Mouse (Mus musculus): ENCODE data around the gene 2200002D01Rik. TPM values are rescaled to one million over a fixed set of nuclear protein-coding genes. Genes with fewer than 3 reads are reported as not detected.
"Not testable (repeated sequence)": the region's sequence is repeated elsewhere in the genome, so short reads cannot be mapped to it uniquely, and the experiment has no call there.

Gene 2200002D01Rik
- total RNA-seq, 2 experiments from 2014 or later: 0.80 TPM; not detected in 1

DNA sequence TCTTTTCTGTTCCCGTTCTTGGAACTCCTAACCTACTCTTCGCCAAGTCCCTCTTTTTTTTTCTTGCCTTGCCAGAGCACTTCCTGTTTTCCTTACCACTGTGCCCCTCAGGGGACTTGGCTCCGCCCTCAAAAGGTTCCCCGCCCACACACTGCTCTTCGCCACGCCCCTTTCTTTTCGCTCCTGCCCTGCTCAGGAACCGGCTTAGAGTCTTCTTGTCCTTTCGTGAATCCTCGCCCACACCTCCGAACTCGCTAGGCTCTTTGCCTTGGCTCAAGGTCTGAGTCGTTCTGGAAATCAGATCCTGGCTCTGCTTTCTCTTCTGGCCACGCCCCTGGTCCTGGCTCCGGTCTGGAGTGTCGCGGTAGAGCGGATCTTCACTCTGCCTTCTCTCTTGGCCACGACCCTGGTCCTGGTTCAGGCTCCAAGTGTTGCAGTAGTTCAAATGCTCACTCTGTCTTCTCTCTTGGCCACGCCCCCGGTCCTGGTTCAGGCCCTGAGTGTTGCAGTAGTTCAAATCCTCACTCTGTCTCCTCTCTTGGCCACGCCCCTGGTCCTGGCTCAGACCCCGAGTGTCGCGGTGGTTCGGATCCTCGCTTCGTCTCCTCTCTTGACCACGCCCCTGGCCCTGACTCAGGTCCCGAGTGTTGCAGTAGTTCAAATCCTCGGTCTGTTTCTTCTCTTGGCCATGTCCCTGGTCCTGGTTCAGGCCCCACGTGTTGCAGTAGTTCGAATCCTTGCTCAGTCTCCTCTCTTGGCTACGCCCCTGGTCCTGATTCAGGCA lies 36.7 kb downstream of the 2200002D01Rik start:
- peak; percentile 62 for DNase-seq
- intact Hi-C loops (cut with DNase I): no loop called here

GRCm38 (mm10) chr7:29211013-29211412 lies 37.3 kb downstream of the 2200002D01Rik start:
- DNase-seq: peak; percentile 26
- intact Hi-C loops (cut with DNase I): not testable (repeated sequence)

DNA sequence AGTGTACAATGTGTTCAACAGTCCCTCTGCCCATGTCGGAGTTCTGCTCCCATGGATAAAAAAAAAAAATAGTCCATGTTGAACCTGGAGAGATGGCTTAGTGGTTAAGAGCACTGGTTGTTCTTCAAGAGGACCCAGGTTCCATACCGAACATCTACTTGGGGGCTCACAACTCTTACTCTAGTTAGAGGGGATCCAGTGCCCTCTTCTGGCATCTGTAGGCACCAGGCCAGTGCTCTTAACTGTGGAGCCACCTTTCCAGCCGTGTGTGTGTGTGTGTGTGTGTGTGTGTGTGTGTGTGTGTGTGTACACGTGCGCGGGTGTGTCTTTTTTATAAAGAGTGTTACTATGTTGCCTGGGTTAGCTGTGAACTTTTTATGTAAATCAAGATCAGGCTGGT lies 45.7 kb downstream of the 2200002D01Rik start:
- no peak for DNase-seq

More for the DNA sequence above, 45.7 kb downstream of the 2200002D01Rik start:
- intact Hi-C loops (cut with DNase I): no loop called here

Other genes starting within 250 kb of the 2200002D01Rik start
- gene Ryr1, start 123.3 kb downstream of the 2200002D01Rik start, total RNA-seq (2021): 10 to 100 TPM; 10.6 to 13.7 TPM
- 1 to 10 TPM; 1.6 to 1.7 TPM for gene Rasgrp4, start 113.6 kb downstream of the 2200002D01Rik start, total RNA-seq (2021)
- gene Fam98c, start 92.2 kb downstream of the 2200002D01Rik start, total RNA-seq (2021): 10 to 100 TPM; 12.3 to 14.4 TPM
- 1 to 10 TPM in 1 of 2 experiments, under 1 TPM in 1; 0.58 to 1.1 TPM for gene Ggn, start 78.3 kb downstream of the 2200002D01Rik start, total RNA-seq (2021)
- gene Spred3, start 78.1 kb downstream of the 2200002D01Rik start, total RNA-seq (2021): 10 to 100 TPM; 29.4 to 32.3 TPM
- gene Psmd8, start 67.8 kb downstream of the 2200002D01Rik start, total RNA-seq (2021): 100 to 1,000 TPM; 162 to 164 TPM
- 1 to 10 TPM; 6.0 to 6.2 TPM for gene Catsperg1, start 34.4 kb downstream of the 2200002D01Rik start, total RNA-seq (2021)
- gene Kcnk6, start 16.0 kb downstream of the 2200002D01Rik start, total RNA-seq (2021): 1 to 10 TPM; 1.1 TPM
- gene Yif1b, start 10.1 kb downstream of the 2200002D01Rik start, total RNA-seq (2021): 10 to 100 TPM; 35.9 to 38.1 TPM
- gene Spint2, start 33.4 kb upstream of the 2200002D01Rik start, total RNA-seq (2021): 10 to 100 TPM; 23.8 to 34.4 TPM
- 1 to 10 TPM; 1.5 to 1.9 TPM for gene Ppp1r14a, start 40.8 kb upstream of the 2200002D01Rik start, total RNA-seq (2021)
- gene Dpf1, start 55.5 kb upstream of the 2200002D01Rik start, total RNA-seq (2021): 100 to 1,000 TPM; 222 to 228 TPM

Data from left cerebral cortex, postnatal 4 days (tissue).